Mouse (Mus musculus): ENCODE data around the gene Mcm3ap.

Gene Mcm3ap

GRCm38 (mm10) chr10:76468203-76469162 lies at the start of gene Mcm3ap, which contains the start of gene Ybey:
TSS of gene Mcm3ap (plus strand) at chr10:76468927.
TSS of gene Ybey (minus strand) at chr10:76469114.
- peak; percentile 75 for DNase-seq (ENCODE audit: low read depth, low spot score)

DNA sequence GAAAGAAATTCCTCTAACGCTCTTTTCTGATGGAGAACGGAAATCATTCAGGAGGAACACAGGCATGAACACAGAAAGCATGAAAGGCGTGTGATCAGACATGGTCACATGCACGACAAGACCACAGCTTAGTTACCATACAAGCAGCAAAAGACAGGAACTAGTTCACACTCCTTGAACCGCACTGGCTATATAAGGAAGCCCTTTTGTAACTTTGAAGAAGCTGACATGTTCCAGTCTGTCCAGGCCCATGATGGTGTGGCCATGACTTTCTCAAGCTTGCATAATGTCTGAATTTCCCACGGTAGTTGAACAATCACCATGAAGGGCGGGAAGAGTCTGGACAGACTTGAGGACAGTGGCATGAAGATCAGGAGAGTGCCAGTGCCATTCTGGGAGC lies 43.1 kb upstream of the Mcm3ap start:
- no peak for DNase-seq (ENCODE audit: low read depth, low spot score)

- no peak for DNase-seq (ENCODE audit: low read depth, low spot score)
Observed at GRCm38 (mm10) chr10:76433925-76434324, 34.8 kb upstream of the Mcm3ap start.

DNA sequence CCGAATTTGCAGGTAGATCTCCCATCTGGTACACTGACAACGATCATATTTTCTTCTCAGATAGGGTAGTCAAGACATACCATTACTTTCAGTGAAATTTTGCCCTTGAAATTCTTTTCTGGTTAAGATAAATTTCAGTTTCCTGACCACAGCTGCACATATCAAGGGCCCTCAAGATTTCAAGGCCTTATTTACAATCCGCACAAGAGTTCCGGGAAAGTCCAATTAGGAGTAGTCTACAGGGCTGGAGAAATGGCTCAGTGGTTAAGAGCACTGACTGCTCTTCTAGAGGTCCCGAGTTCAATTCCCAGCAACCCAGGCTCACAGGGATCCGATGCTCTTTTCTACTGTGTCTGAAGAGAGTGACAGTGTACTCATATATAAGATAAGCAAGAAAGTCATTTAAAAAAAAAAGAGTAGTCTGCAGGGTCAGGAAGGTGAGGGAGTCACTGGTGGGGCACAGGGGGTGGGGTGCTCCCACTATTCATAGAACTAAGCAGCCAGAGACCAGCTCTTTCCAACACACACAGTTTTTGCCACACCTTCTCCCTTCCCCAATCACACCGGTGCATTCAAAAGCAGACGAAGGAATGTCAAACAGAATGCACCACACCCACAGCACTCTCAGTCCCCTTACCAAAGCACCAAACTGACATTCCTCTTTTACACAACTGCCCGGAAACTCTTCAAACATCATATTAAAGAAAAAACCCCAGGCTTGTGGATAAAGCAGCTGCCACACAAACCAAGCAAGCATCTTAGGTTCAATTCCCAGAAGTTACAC lies 29.4 kb upstream of the Mcm3ap start:
- DNase-seq (ENCODE audit: low read depth, low spot score) = peak; percentile 20

DNA sequence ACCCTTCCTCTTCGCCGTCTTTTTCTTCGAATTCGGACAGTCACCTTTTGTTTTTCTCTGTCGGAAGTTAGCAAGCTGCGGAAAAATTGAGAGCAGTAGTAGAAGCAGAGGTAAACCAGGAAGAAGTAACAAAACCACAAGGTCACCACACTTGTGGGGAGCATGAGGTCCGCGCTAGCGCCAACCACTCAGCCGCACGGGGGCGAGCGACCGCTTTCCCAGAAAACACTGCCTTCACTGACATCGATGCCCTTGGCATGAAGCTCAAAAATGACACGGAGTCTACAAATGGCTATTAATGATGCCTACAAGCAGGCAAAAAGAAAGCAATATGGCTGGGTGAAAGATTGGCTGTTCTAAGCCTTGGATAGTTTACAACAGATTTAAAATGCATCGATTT lies 28.4 kb upstream of the Mcm3ap start, which contains the start of gene AC141477.1:
Gene AC141477.1, minus strand, starts transcription at position 164 of the 400 bp plus-strand sequence.
- no peak for DNase-seq (ENCODE audit: low read depth, low spot score)

DNA sequence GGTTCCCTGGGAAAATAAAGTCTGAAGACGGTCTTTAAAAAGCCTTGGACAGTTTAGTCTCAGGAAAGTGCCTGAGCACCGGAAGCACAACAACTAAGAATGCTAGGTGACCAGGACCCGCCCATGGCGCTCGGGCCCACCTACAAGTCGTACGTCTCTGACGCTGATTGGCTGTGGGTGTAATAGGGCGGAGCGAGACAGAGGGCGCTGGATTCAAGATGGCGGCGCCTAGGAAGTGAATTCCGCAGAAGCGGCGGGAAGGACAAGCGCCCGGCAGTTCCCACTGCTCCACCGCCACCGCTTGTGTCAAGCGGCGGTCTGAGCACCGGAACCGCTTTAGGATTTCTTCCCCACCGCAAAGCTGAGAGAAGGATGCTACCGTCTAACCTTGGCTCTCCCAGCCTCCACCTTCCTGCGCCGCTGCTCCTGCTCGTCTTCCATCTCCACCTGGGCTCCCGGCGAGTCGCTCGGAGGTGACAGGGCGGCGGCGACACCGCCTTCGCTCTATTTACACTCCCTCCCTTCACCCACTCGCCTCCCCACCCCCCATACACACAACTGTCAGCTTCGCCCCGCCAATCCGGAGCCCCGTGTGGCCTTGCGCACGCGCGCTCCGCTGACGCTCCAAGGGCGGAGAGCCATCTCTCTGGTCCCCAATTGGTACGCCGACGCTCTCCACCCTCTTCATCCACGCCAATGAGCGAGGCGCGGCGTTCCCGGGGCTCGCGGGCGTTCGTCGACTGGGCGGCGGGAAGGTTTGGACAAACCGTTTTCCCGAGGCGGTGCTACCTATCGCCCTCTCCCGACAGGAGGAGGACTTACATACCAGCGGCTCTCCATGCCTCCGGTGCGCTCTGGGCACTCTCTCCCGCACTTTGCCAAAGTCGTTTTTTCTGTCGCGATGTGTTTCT lies 26.3 kb upstream of the Mcm3ap start, which contains the start of gene Pcnt:
Gene Pcnt, minus strand, starts transcription at position 609 of the 911 bp plus-strand sequence.
- DNase-seq (ENCODE audit: low read depth, low spot score) = peak; percentile 94

- DNase-seq (ENCODE audit: low read depth, low spot score) = no peak
Observed at GRCm38 (mm10) chr10:76445996-76446681, 22.6 kb upstream of the Mcm3ap start.

DNA sequence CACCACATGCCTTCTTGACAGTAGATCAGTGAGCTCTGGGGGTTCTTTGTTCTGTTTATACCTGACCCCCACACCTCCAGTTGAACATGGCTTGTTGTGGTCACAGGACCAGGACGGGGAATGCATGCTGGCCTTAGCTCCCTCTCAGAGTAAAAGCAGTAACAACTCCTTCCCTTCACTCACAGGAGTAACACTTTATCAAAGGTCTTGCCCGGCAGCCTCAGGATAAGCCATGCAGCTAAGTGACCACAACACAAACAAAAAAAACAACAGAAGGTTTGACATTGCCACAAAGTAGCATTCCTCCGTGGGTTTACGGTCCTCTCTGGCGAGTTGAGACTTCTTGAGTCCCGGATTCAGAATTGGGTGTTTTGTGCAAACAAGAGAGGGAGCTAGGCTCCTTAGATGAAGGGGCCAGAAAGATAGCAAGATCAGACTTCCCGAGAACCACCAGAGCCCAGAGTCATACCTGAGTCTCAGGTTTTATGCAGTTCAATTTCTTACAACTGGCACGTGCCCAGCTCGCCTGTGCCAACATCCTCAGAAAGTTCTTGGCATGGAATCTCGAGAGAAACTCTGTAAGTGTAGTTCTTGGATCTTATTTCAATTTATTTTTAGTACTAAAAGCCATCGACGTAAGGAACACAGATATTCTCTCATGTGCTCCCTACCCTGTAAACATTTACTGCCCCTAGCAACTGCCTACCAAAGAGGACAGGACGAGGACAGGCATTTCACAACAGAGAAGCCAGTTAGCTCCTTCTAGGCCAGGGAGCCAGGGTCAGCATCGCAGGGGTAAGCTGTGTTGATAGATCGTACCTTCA lies 21.1 kb upstream of the Mcm3ap start:
- DNase-seq (ENCODE audit: low read depth, low spot score) = no peak

GRCm38 (mm10) chr10:76448851-76449250 lies 19.9 kb upstream of the Mcm3ap start, which contains the start of gene 2610028H24Rik:
TSS of gene 2610028H24Rik (plus strand) at chr10:76449081.
- DNase-seq (ENCODE audit: low read depth, low spot score) = no peak

DNA sequence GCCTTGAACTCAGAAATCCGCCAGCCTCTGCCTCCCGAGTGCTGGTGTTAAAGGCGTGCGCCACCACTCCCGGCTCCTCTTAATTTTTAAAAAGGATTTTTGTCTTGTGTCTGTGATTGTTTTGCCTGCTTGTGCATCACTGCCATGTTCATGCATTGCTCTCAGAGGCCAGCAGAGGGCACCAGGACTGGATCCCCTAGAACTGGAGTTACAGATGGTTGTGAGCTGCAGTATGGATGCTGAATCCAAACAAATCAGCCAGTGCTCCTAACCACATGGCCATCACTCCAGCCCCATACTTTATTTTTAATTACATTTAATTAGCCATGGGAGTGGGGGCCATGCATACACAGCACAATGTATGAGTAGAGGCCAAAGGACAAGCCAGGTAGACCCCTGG lies 13.4 kb upstream of the Mcm3ap start:
- no peak for DNase-seq (ENCODE audit: low read depth, low spot score)

GRCm38 (mm10) chr10:76461255-76461654 lies 7.5 kb upstream of the Mcm3ap start:
- DNase-seq (ENCODE audit: low read depth, low spot score) = no peak

DNA sequence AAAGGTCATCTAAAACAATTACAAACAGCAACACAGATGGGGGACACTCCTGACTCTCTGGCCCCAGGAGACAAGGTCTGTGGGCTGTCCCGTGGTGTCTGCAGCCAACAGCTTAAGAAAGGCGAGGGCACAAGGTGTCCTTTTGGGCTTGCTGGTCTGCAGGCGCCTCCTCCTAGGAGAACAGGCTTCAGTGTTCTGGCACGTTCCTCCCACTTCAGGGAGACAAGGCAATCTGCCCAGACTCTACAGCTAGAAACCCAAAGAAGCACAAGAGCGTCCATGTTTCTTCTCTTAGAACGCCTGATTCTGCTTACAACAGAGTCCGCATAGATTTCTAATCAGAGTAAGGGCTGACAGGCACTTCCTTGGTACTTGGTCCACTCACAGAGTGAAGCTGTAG lies 6.4 kb upstream of the Mcm3ap start:
- DNase-seq (ENCODE audit: low read depth, low spot score) = no peak

DNA sequence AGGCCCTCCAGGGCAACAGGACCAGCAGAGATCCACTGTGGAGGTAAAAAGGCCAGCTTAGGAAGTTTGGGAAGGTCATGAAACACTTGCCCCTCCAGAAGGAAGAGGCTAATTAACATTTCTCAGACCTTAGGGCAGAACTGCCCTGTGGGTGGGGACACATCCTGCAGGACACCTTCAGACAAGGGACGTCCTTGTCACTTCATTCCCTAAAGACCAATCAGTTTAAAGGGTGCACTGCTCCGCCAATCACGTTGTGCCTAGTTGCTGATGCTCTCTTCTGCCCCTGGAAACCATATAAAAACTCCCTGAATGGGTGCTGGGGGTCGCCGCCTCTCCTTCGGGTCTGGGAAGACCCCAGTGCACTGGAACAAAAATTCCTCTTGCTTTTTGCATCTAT lies 6.0 kb upstream of the Mcm3ap start:
- DNase-seq (ENCODE audit: low read depth, low spot score) = no peak

GRCm38 (mm10) chr10:76473759-76474158 lies 5.0 kb downstream of the Mcm3ap start:
- no peak for DNase-seq (ENCODE audit: low read depth, low spot score)

DNA sequence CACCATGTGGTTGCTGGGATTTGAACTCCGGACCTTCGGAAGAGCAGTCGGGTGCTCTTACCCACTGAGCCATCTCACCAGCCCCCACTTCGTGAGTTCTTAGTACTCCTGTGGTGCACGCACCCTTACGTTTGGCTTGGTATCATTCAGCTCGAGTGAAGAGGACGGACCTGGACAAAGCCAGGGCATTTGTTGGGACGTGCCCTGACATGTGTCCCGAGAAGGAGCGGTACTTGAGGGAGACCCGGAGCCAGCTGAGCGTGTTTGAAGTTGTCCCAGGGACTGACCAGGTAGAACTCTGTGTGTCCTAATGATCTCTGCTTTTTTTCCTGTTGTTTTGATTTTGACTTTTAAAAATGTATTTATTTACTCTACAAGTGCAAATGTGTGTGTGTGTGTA lies 12.1 kb downstream of the Mcm3ap start:
- DNase-seq (ENCODE audit: low read depth, low spot score) = no peak

GRCm38 (mm10) chr10:76481480-76481879 lies 12.8 kb downstream of the Mcm3ap start:
- DNase-seq (ENCODE audit: low read depth, low spot score) = no peak

GRCm38 (mm10) chr10:76486302-76486701 lies 17.6 kb downstream of the Mcm3ap start:
- DNase-seq (ENCODE audit: low read depth, low spot score) = no peak

DNA sequence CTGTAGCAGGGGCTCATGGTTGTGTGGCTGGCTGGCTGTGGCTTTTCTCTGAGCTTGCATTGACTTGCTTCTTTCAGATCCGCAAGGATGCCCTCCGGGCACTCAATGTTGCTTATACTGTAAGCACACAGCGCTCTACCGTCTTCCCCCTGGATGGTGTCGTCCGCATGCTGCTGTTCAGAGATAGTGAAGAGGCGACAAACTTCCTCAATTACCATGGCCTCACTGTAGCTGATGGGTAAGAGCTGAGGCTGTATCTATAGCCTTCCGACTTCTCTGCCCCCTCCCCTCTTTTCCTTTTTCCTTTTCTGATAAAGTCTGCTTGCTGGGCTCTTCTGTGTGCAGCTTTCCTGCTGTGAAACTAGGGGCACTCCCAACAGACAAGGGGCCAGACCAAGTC lies 19.5 kb downstream of the Mcm3ap start:
- DNase-seq (ENCODE audit: low read depth, low spot score) = no peak

DNA sequence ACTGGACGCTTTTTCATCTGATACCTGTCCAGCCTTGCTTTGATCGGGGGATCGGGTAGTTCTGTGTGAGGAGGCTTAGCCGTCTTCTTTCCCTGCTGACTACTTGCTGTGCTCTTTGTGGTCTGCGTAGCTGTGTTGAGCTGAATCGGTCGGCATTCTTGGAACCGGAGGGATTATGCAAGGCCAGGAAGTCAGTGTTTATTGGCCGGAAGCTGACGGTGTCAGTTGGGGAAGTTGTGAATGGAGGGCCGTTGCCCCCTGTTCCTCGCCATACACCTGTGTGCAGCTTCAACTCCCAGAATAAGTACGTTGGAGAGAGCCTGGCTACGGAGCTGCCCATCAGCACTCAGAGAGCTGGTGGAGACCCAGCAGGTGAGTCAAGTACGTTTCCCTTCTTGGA lies 20.5 kb downstream of the Mcm3ap start:
- no peak for DNase-seq (ENCODE audit: low read depth, low spot score)

DNA sequence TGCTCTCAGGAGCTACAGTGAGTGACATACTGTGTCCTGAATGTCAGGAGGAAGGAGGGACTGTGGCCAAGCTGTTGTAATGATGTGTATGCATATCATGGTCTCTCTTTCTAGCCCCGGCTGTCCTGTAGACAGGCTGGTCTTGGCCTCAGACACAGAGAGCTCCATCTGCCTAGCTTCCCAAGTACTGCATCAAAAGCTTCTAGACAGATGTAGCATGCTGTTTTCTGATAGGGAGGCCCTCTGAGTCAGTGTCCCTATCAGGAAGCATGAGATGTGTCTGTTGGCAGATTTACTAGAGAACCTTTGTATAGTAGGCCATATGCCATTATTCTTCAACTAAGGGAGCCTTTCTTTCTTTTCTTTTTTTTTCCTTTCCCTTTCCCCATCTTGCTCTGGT lies 24.8 kb downstream of the Mcm3ap start:
- no peak for DNase-seq (ENCODE audit: low read depth, low spot score)

Data from WW6 (cell line).